Mouse (Mus musculus): Measurements from ENCODE around the gene Cartpt.

GRCm38 (mm10) chr13:99938606-99939319 lies 37.9 kb upstream of the Cartpt start:
- no peak for TF ChIP-seq CTCF (conservative IDR thresholded peaks at IDR 0.05; ENCODE audit: low read length)
- TF ChIP-seq POU5F1 (IDR thresholded peaks at IDR 0.05; ENCODE audit: borderline replicate concordance, low read length): no peak
- TF ChIP-seq NANOG (IDR thresholded peaks at IDR 0.05; ENCODE audit: borderline replicate concordance, low read length): no peak

Measured in E14TG2a.4 (cell line).